Mouse (Mus musculus) lung, embryonic 14.5 days (tissue): ENCODE measurements around the gene Nckap5. TPM values are rescaled to one million over a fixed set of nuclear protein-coding genes. Genes with fewer than 3 reads are reported as not detected.

Source experiments
- ATAC-seq: fragments of 200-750 bp; cut with Nextera tagmentation; 2 replicates; pipeline ENCODE4 v1.8.0; 2017; ENCODE audit warnings: mild to moderate bottlenecking, moderate TSS enrichment, moderate library complexity; ENCODE audit not compliant: insufficient read depth
- DNase-seq: peaks from one replicate; pipeline ENCODE4 v3.0.0-alpha.2; 2015
- H3K27ac ChIP-seq: fragments of 300-500 bp; sonication (generic); 2 replicates; pipeline ENCODE4 v1.5.1; 2014; ENCODE audit warnings: low read depth, mild to moderate bottlenecking, moderate library complexity
- H3K27me3 ChIP-seq: fragments of 300-500 bp; sonication (generic); 2 replicates; pipeline ENCODE4 v1.6.1; 2014; ENCODE audit warnings: low read length, control low read depth; ENCODE audit not compliant: insufficient read depth
- H3K36me3 ChIP-seq: fragments of 300-500 bp; sonication (generic); 2 replicates; pipeline ENCODE4 v1.6.1; 2014; ENCODE audit warnings: control low read depth; ENCODE audit not compliant: insufficient read depth
- H3K4me1 ChIP-seq: fragments of 300-500 bp; sonication (generic); 2 replicates; pipeline ENCODE4 v1.6.1; 2014; ENCODE audit warnings: antibody characterized with exemption, control low read depth; ENCODE audit not compliant: insufficient read depth
- H3K4me2 ChIP-seq: fragments of 300-500 bp; sonication (generic); 2 replicates; pipeline ENCODE4 v1.6.1; 2014; ENCODE audit warnings: mild to moderate bottlenecking
- H3K4me3 ChIP-seq: fragments of 300-500 bp; sonication (generic); 2 replicates; pipeline ENCODE4 v1.5.1; 2014; ENCODE audit warnings: low read depth, low read length
- H3K9ac ChIP-seq: fragments of 300-500 bp; sonication (generic); 2 replicates; pipeline ENCODE4 v1.6.1; 2014
- H3K9me3 ChIP-seq: fragments of 300-500 bp; sonication (generic); 2 replicates; pipeline ENCODE4 v1.6.1; 2016; ENCODE audit warnings: low read depth, low read length, control low read depth
- CTCF ChIP-seq: IDR thresholded peaks from 2 replicates; pipeline ENCODE4 v1.5.1; 2016; ENCODE audit warnings: antibody characterized with exemption, low read depth
- WGBS: fragments of 180-500 bp; shearing (Covaris S2); extraction: QIAGEN DNeasy Blood & Tissue Kit; methylation state at CpG from one replicate; pipeline ENCODE4 v1.1.7; 2014; 5-methylcytosine and 5-hydroxymethylcytosine counted together
- polyA plus RNA-seq: library from polyadenylated mRNA; unstranded; fragments of >200 nt; fragmentation: Nextera tagmentation; extraction: Ambion mirVana; gene quantifications from 2 replicates; pipeline ENCODE4 v1.2.1, GENCODE M21; 2014

Nckap5 gene
- polyA plus RNA-seq, 1 experiment from 2014 or later, result 37.8 TPM

DNA sequence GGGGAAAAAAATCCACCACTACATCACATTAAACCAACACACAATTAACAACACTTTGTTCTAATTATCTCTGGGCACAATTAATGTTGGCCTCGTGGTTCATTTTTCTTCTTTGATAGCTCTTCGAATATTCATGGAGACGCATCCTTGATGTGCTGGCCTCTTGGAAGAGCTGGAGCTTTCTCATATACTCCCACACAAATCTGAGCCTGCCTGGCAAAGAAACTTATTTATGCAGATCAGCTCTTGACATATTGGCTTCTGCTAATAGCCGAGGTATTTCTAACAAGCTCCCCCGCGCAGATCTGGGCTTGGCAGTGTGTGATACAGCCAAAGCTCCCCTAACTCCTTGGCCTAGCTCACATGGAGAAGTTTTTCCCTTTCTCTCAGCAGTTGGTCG is 621.5 kb downstream of the Nckap5 start:
- ATAC-seq (no peak), DNase-seq (no peak)
- Histone ChIP-seq H3K4me1 (no peaks in the 10 kb centered on the region), H3K27me3 (no peaks in the 10 kb centered on the region), H3K4me3 (no peak overlapping the region), H3K9me3 (no peaks in the 10 kb centered on the region), H3K36me3 (no peaks in the 10 kb centered on the region), H3K9ac (no peak overlapping the region), H3K4me2 (no peak overlapping the region), H3K27ac (no peak overlapping the region)
- no peak for TF ChIP-seq CTCF
- WGBS, result 77% methylated on average over 7 of the region's 7 CpGs

DNA sequence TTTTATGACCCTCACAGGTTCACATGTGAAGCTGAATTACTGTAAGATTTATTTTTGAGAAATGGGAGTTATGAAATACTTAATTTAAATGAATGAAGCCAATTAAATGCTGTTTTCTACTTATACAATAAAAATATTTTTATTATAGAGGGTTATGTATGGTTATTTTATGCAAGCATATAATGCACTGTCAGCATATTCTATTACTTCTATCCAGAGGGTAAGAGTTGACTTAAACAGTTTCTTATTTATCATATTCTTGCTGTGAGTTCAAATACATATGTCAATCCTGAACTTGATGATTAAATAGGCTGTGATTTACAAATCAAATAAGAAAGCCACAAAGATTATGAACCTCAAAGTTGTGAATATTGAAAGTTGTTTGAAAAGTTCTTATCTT is 633.7 kb downstream of the Nckap5 start:
- H3K9me3 ChIP-seq, result no peaks in the 10 kb centered on the region
- no peaks in the 10 kb centered on the region for H3K27me3 ChIP-seq
- no peak for TF ChIP-seq CTCF
- no peak overlapping the region for H3K9ac ChIP-seq
- H3K36me3 ChIP-seq, result no peaks in the 10 kb centered on the region
- no peak for DNase-seq
- no peaks in the 10 kb centered on the region for H3K4me1 ChIP-seq
- H3K4me2 ChIP-seq, result no peak overlapping the region
- no peak for ATAC-seq
- H3K4me3 ChIP-seq, result no peak overlapping the region
- H3K27ac ChIP-seq, result no peak overlapping the region

DNA sequence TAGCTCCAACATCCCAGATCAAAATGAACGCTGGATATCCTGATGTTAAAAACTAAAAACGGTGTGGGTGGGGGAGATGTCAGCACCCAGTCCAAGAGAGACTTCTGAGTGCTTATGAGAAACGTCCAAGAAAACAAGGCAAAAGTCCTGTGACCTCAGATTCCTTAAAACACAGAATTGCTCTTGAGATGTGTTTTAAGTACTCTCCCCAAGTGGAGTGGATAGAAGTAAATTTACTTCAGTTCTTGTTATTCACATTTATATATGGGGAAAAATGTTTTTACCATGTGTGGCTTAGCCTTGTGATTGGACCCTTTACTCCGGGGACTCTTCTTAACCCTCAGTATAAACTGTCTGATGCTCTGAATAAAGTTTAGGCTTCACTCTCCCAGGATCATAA is 640.2 kb downstream of the Nckap5 start:
- Histone ChIP-seq H3K27me3 (no peaks in the 10 kb centered on the region), H3K9ac (no peak overlapping the region), H3K4me3 (no peak overlapping the region), H3K9me3 (no peaks in the 10 kb centered on the region), H3K27ac (no peak overlapping the region), H3K4me2 (no peak overlapping the region), H3K36me3 (no peaks in the 10 kb centered on the region), H3K4me1 (no peaks in the 10 kb centered on the region)
- 58% methylated on average over 4 of the region's 4 CpGs for WGBS
- DNase-seq (no peak), ATAC-seq (no peak)
- TF ChIP-seq CTCF, result no peak

DNA sequence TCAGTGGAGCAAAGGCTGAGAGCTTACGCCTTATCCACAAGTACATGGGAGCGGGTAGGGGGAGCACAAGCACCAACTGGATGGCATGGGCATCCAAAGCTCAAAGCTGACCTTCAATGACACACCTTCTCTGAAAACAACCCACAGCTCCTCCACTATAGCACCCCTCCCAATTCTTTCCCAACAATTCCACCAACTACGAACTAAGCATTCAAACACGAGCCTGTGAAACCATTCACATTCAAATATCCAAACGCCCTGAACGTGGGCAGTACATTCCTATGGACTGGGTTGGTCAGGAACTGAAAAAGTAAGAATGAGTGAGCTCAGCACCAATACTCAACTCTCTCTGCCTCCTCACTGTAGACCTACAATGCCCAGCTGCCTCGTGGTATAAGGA is 646.8 kb downstream of the Nckap5 start:
- Histone ChIP-seq H3K4me3 (no peak overlapping the region), H3K4me2 (no peak overlapping the region), H3K27ac (no peak overlapping the region), H3K27me3 (no peaks in the 10 kb centered on the region), H3K4me1 (no peaks in the 10 kb centered on the region), H3K9me3 (no peaks in the 10 kb centered on the region), H3K36me3 (no peaks in the 10 kb centered on the region), H3K9ac (no peak overlapping the region)
- TF ChIP-seq CTCF, result no peak
- no peak for ATAC-seq
- 89% methylated on average over 7 of the region's 7 CpGs for WGBS
- no peak for DNase-seq

DNA sequence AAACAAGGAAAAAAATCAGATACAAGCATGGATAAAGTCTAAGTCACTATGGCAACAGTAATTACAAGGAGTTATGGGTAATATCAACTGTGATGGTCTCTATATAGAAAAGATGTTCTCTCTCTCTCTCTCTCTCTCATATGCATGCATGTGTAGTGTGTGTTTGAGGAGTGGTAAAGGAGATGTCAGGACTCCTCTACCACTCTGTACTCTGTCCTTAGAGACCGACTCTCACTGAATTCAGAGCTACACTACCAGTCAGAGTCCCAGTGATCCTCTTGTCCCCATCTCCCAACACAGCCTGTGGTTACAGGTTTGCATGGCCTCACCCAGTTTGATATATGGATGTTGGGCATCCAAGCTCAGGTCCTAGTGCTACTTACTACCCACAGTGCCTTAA is 662.0 kb downstream of the Nckap5 start:
- 68% methylated on average over 1 of the region's 1 CpGs for WGBS
- DNase-seq (no peak), ATAC-seq (no peak)
- Histone ChIP-seq H3K27ac (no peak overlapping the region), H3K27me3 (no peaks in the 10 kb centered on the region), H3K4me2 (no peak overlapping the region), H3K4me3 (no peak overlapping the region), H3K9ac (no peak overlapping the region), H3K9me3 (no peaks in the 10 kb centered on the region), H3K4me1 (no peaks in the 10 kb centered on the region), H3K36me3 (no peaks in the 10 kb centered on the region)
- TF ChIP-seq CTCF, result no peak

DNA sequence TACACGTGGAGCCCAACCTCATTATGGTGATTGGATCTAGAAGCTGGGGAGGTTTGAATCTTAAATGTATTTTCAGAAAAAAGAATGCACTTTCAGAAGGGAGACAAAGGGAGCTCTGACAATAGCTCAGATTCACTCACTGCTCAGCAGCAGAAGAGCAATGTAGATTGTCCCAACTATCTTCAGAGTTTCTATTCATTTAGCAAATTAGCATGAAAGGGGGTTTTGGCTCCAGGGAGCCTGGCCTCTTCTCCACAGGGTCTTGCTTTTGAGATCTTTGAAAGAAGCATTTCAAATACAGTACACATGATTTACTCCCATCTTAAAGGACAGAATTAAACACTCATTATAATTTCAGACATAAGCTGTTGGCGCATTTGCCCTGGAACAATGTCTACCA is 662.5 kb downstream of the Nckap5 start:
- Histone ChIP-seq H3K27ac (no peak overlapping the region), H3K9me3 (no peaks in the 10 kb centered on the region), H3K9ac (no peak overlapping the region), H3K4me3 (no peak overlapping the region), H3K4me2 (no peak overlapping the region), H3K27me3 (no peaks in the 10 kb centered on the region), H3K4me1 (no peaks in the 10 kb centered on the region), H3K36me3 (no peaks in the 10 kb centered on the region)
- DNase-seq, result no peak
- no peak for TF ChIP-seq CTCF
- no peak for ATAC-seq
- WGBS, result 60% methylated on average over 2 of the region's 2 CpGs

DNA sequence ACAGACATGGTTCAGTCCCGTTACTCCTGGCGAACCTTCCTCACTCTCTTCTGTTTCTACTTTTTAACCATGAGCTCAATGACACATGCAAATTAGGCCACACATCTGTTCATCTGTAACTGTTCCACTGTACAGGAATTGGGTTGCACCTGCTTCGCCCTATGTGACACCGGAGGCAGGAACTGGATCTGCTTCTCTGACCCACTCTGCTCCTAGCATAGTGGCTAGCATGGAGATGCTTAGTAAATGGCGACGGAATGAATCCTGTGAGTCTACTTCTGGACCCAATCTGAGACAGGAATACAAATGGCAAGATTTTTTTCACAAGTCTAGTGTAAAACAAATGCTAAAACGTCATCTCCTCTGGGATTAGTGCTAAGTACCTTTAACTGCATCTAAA is 663.1 kb downstream of the Nckap5 start:
- H3K4me2 ChIP-seq, result no peak overlapping the region
- no peak overlapping the region for H3K27ac ChIP-seq
- H3K9me3 ChIP-seq, result no peaks in the 10 kb centered on the region
- no peaks in the 10 kb centered on the region for H3K27me3 ChIP-seq
- no peaks in the 10 kb centered on the region for H3K4me1 ChIP-seq
- no peak for TF ChIP-seq CTCF
- no peak for DNase-seq
- WGBS, result 78% methylated on average over 7 of the region's 7 CpGs
- no peaks in the 10 kb centered on the region for H3K36me3 ChIP-seq
- no peak overlapping the region for H3K4me3 ChIP-seq
- no peak overlapping the region for H3K9ac ChIP-seq
- ATAC-seq, result no peak

DNA sequence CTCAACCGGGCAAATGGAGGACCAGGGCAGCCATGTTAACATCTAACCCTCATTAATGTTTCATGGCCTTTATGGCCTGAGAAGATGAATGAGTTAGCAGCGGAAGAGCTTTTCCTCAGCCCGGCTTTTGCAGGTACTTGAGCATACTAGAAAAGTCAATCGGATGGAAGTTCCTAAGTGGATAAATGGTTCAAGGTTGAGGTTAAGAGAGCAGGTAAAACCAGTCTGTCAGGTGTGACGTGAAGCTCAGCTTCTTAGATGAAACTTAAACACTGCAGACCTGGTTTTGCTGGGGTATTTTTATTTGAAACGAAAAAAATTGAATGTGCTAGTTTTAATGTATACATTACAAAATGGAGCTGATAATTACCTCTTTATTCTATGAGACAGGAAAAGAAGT is 671.3 kb downstream of the Nckap5 start:
- H3K4me1 ChIP-seq, result no peaks in the 10 kb centered on the region
- DNase-seq (peak; percentile 68), ATAC-seq (peak; percentile 54; the same call in 1 of the 2 replicates)
- H3K4me2 ChIP-seq, result no peak overlapping the region
- WGBS, result 52% methylated on average over 6 of the region's 6 CpGs
- H3K36me3 ChIP-seq, result no peaks in the 10 kb centered on the region
- no peak overlapping the region for H3K4me3 ChIP-seq
- H3K9ac ChIP-seq, result no peak overlapping the region
- no peak overlapping the region for H3K27ac ChIP-seq
- TF ChIP-seq CTCF, result no peak
- no peaks in the 10 kb centered on the region for H3K27me3 ChIP-seq
- no peaks in the 10 kb centered on the region for H3K9me3 ChIP-seq
